Mouse (Mus musculus): ENCODE results near the gene Azi2.

DNA sequence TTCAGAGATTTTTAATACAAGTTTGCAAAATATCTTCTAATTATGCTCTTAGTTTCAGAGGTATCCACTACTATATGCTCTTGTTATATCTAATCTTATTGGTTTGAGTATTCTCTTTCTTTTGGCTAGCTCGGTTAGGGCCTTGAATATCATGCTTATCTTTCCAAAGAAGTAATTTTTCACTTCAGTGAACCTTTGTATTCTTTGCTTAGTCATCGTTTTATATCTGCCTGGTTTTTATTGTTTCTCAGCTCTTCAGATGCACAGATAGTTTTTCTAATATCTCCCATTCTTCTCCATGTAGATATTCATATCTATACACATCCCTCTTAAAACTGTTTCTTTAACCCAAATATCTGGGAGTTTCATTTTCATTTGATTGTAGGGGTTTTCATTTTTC, 15.3 kb upstream of the Azi2 start:
- TF ChIP-seq POLR2A (IDR thresholded peaks at IDR 0.05; ENCODE audit: insufficient read length, low read depth) (no peak), MAX (IDR thresholded peaks at IDR 0.05; ENCODE audit: low read depth) (no peak)
